Mouse (Mus musculus) liver, adult 2 months (tissue): ENCODE results near the gene Gbp10. TPM values are rescaled to one million over a fixed set of nuclear protein-coding genes. Genes with fewer than 3 reads are reported as not detected.
"Not testable (repeated sequence)": the region's sequence is repeated elsewhere in the genome, so short reads cannot be mapped to it uniquely, and the experiment has no call there.

Source experiments
- DNase-seq: peaks from one replicate; pipeline ENCODE4 v3.0.0-alpha.2; 2011; ENCODE audit warnings: low read depth, low spot score; ENCODE audit errors: extremely low read depth
- H3K27ac ChIP-seq: fragments of 200-500 bp; replicated peaks from 2 replicates; pipeline ENCODE4 v1.5.1; 2012; ENCODE audit warnings: low read depth, mild to moderate bottlenecking, control low read depth, inconsistent platforms, low read length; ENCODE audit not compliant: insufficient read depth
- H3K27me3 ChIP-seq: fragments of 200-500 bp; 2 replicates; pipeline ENCODE4 v1.6.1; 2012; ENCODE audit warnings: mild to moderate bottlenecking, moderate library complexity, low read length, inconsistent platforms; ENCODE audit not compliant: control insufficient read depth, insufficient read depth
- H3K36me3 ChIP-seq: fragments of 200-500 bp; 2 replicates; pipeline ENCODE4 v1.6.1; 2012; ENCODE audit warnings: low read length, inconsistent platforms; ENCODE audit not compliant: control insufficient read depth, insufficient read depth
- H3K4me1 ChIP-seq: fragments of 200-500 bp; 2 replicates; pipeline ENCODE4 v1.6.1; 2011; ENCODE audit warnings: low read length; ENCODE audit not compliant: control insufficient read depth, insufficient read depth
- H3K4me3 ChIP-seq: fragments of 200-500 bp; 2 replicates; pipeline ENCODE4 v1.5.1; 2011; ENCODE audit warnings: low read depth, mild to moderate bottlenecking, control low read depth, low read length, moderate library complexity; ENCODE audit not compliant: insufficient read depth
- H3K79me2 ChIP-seq: fragments of 200-500 bp; 2 replicates; pipeline ENCODE4 v1.6.1; 2012; ENCODE audit warnings: inconsistent platforms, mild to moderate bottlenecking, low read length, moderate library complexity; ENCODE audit not compliant: control insufficient read depth, insufficient read depth
- H3K9ac ChIP-seq: fragments of 200-500 bp; 2 replicates; pipeline ENCODE4 v1.6.1; 2012; ENCODE audit warnings: low read depth, mild to moderate bottlenecking, control low read depth, inconsistent platforms, low read length
- CTCF ChIP-seq: fragments of 200-500 bp; IDR thresholded peaks from 2 replicates; pipeline ENCODE4 v1.5.1; 2011; ENCODE audit warnings: low read depth, low read length, control low read depth
- POLR2A ChIP-seq: fragments of 200-500 bp; IDR thresholded peaks from 2 replicates; pipeline ENCODE4 v1.6.1; 2011; ENCODE audit warnings: low read length, control low read depth; ENCODE audit not compliant: insufficient read depth; ENCODE audit errors: extremely low read depth
- WGBS: fragments of 180-500 bp; shearing (Covaris S2); methylation state at CpG from one replicate; pipeline ENCODE4 v1.1.7; 2018; 5-methylcytosine and 5-hydroxymethylcytosine counted together
- polyA plus RNA-seq: library from polyadenylated mRNA; depleted of rRNA; stranded (reverse); fragments of >200 nt; gene quantifications from 2 replicates; pipeline ENCODE4 v1.2.3, GENCODE M21; 2012; rRNA removed
- total RNA-seq: library from RNA; depleted of rRNA; stranded (reverse); fragments of >200 nt; gene quantifications from 2 replicates; pipeline ENCODE4 v1.2.3, GENCODE M21; 2014; rRNA removed

Gene Gbp10
- 15.1 and 30.6 TPM in 2 replicates for total RNA-seq
- polyA plus RNA-seq: 9.0 and 12.6 TPM in 2 replicates

DNA sequence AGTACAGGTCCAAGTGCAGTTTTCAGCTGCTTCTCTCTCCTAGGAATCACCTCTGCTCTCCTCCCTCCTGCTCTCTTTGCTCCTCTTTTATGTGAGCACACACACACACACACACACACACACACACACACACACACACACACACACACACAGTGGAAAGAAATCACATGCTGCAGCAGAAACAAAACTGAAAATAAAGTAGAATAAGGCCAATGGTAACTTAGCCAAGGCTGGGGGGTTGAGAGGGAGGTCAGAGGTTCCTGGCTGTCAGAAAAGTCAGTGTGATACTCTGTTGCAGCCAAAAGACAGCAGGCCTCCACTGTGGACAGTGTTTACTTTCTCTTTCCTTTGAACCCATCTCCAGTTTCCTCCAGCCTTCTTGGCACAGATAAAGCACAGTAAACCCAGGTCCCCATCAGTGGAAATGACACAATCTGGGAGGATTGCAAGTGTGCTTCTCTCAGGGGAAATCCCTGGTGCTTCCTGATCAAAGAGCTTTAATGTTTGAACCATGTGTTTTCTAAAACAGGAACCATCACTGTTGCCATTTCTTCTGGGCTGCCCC lies at the start of gene Gbp10:
Gbp10 (minus strand) TSS at position 51 of the 565 bp plus-strand sequence.
- H3K4me3 ChIP-seq: peak within 1 kb of the TSS; percentile 17; the same call in 1 of the 2 replicates
- DNase-seq: peak; percentile 95
- H3K4me1 ChIP-seq, H3K36me3 ChIP-seq, H3K79me2 ChIP-seq, H3K9ac ChIP-seq, H3K27me3 ChIP-seq: not testable (repeated sequence)
- peak within 1 kb of the TSS; percentile 53 for H3K27ac ChIP-seq

DNA sequence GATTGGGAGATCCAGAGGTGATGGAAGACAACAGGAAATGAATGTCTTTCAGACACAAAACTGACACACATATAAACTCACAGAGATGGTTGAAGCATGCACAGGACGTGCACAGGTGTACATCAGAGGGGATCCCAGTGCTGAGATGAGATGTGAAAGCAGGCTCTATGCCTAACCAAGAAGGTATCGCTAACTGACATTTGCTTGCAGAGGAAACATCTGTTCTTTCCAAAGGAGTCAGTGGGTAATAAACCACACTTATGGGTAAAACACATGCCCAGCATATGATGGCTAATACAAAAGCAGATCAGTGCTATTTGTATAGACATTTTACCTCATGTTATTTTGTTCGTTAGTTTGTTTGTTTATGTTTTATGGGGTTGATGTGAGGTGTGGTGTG lies 21.3 kb upstream of the Gbp10 start:
- 86% methylated on average over 1 of the region's 3 CpGs for WGBS
- H3K36me3 ChIP-seq, H3K4me3 ChIP-seq, H3K9ac ChIP-seq, H3K27ac ChIP-seq, H3K79me2 ChIP-seq, DNase-seq, H3K4me1 ChIP-seq, H3K27me3 ChIP-seq: not testable (repeated sequence)

GRCm38 (mm10) chr5:105252491-105252890 lies 13.2 kb upstream of the Gbp10 start:
- H3K27me3 ChIP-seq: no peaks in the 10 kb centered on the region
- no peak overlapping the region for H3K27ac ChIP-seq
- no peaks in the 10 kb centered on the region for H3K4me1 ChIP-seq

GRCm38 (mm10) chr5:105244741-105245140 lies 5.4 kb upstream of the Gbp10 start:
- not testable (repeated sequence) for H3K4me1 ChIP-seq, H3K9ac ChIP-seq, H3K4me3 ChIP-seq, H3K27ac ChIP-seq, H3K79me2 ChIP-seq, DNase-seq, H3K36me3 ChIP-seq, H3K27me3 ChIP-seq
- 94% methylated on average over 3 of the region's 3 CpGs for WGBS

More at GRCm38 (mm10) chr5:105252491-105252890, 13.2 kb upstream of the Gbp10 start:
- TF ChIP-seq POLR2A (no peak), CTCF (no peak)
- DNase-seq: no peak
- H3K4me3 ChIP-seq: no peak overlapping the region
- no peak overlapping the region for H3K9ac ChIP-seq
- no peaks in the 10 kb centered on the region for H3K79me2 ChIP-seq
- H3K36me3 ChIP-seq: no peaks in the 10 kb centered on the region

DNA sequence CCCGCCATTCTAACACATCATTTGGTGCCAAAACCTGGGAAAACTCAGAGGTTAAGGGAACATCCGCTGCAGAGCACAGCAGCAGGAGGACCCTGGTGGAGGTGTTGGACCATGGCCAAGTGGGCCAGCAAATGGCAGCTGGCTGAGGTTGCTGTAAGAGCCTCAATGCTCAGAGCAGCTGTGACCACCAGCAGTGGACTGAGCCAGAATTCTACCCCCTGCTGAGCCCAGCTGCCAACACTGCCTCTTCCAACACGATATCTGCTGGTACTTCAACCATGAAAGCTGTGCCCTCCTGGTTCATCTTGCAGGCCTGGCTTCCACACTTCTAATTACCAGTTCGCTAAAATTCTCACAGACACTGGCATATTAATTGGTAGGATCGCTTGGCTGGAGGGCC lies 1.6 kb upstream of the Gbp10 start:
- not testable (repeated sequence) for DNase-seq, H3K9ac ChIP-seq, H3K27ac ChIP-seq, H3K36me3 ChIP-seq, H3K79me2 ChIP-seq, H3K4me3 ChIP-seq, H3K27me3 ChIP-seq, H3K4me1 ChIP-seq
- WGBS: 91% methylated on average over 5 of the region's 5 CpGs

DNA sequence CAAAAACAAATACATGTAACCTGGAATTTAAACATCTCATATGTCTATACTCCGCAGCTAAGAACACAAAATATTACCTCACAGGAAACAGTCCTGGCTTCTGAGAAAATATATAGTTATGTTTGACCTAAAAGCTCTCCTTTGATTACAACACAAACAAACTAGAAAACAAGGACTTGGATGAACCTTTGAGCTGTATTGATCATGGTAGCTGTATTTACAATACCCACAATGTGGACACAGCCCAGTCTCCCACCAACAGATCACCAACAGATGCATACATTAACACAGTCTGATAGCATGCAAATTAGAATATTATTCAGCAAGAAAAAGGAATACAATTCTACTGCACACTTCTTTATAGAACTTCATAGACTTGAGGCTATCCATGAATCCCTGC lies 931 bp downstream of the Gbp10 start:
- H3K4me3 ChIP-seq, H3K4me1 ChIP-seq, H3K9ac ChIP-seq, H3K36me3 ChIP-seq, H3K27me3 ChIP-seq, H3K79me2 ChIP-seq: not testable (repeated sequence)
- 27% methylated on average over 1 of the region's 1 CpGs for WGBS
- DNase-seq: peak; percentile 71
- H3K27ac ChIP-seq: 0 out of 2 replicates have a peak overlapping the region, but pooled peaks have one; percentile 28

DNA sequence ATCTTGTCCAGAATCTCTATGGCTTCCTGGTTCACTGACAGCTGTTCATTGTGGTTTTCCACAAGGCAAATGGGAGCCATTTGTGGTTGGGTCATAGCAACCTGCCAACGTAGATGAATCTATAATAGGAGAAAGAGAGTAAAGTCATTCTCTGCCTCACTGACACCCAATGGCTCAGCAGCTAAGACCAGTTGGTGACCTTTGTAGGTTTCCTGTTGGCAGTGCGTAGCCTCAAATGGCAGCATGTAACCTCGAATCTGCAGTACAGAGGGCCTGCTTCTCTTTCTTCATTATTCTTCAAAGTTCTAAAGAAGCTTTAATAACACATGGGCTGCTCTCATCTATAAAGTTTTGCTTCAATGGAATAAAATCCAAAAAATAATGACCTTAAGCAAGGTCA lies 3.3 kb downstream of the Gbp10 start:
- not testable (repeated sequence) for H3K4me3 ChIP-seq, H3K36me3 ChIP-seq, H3K27ac ChIP-seq, H3K9ac ChIP-seq, H3K79me2 ChIP-seq, H3K27me3 ChIP-seq, DNase-seq, H3K4me1 ChIP-seq
- WGBS: 95% methylated on average over 3 of the region's 3 CpGs

DNA sequence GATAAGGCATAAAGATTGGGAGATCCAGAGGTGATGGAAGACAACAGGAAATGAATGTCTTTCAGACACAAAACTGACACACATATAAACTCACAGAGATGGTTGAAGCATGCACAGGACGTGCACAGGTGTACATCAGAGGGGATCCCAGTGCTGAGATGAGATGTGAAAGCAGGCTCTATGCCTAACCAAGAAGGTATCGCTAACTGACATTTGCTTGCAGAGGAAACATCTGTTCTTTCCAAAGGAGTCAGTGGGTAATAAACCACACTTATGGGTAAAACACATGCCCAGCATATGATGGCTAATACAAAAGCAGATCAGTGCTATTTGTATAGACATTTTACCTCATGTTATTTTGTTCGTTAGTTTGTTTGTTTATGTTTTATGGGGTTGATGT lies 30.4 kb downstream of the Gbp10 start:
- not testable (repeated sequence) for H3K27me3 ChIP-seq, H3K9ac ChIP-seq, DNase-seq, H3K27ac ChIP-seq, H3K79me2 ChIP-seq, H3K4me1 ChIP-seq, H3K36me3 ChIP-seq, H3K4me3 ChIP-seq
- 100% methylated on average over 1 of the region's 3 CpGs for WGBS

DNA sequence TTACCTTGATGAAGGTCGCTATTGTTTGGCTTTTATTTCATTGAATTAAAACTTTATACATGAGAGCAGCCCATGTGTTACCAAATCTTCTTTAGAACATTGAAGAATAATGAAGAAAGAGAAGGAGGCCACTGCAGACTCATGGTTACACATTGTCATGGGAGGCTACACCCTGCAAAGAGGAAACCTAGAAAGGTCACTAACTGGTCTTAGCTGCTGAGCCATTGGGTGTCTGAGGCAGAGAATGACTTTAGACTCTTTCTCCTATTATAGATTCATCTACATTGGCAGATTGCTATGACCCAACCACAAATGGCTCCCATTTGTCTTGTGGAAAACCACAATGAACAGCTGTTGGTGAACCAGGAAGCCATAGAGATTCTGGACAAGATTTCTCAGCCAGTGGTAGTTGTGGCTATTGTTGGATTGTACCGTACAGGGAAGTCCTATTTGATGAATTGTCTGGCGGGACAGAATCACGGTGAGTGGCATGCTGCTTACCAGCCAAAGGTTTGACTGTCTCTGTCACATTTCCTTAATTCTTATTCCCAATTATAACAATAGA lies 38.5 kb downstream of the Gbp10 start:
- H3K9ac ChIP-seq, H3K27me3 ChIP-seq, H3K4me3 ChIP-seq, H3K36me3 ChIP-seq, H3K4me1 ChIP-seq, H3K79me2 ChIP-seq, H3K27ac ChIP-seq, DNase-seq: not testable (repeated sequence)
- 86% methylated on average over 4 of the region's 4 CpGs for WGBS
